Mouse (Mus musculus): ENCODE data around the gene Ttc23. TPM values are rescaled to one million over a fixed set of nuclear protein-coding genes. Genes with fewer than 3 reads are reported as not detected.

Ttc23 gene
- polyA plus RNA-seq, 1 experiment from 2014 or later: 7.5 TPM

GRCm38 (mm10) chr7:67759629-67759995 is 112.4 kb downstream of the Ttc23 start, which contains the start of gene Synm:
Gene Synm (minus strand): TSS chr7:67759742.
- ATAC-seq (replicated peaks): peak; percentile 93
- H3K27me3 ChIP-seq (replicated peaks): peaks cover 20% of the 10 kb centered on the region
- H3K9me3 ChIP-seq: no peaks in the 10 kb centered on the region
- no peaks in the 10 kb centered on the region for H3K36me3 ChIP-seq (replicated peaks)
- peak within 1 kb of the TSS; percentile 79 for H3K4me3 ChIP-seq
- H3K4me1 ChIP-seq: peaks cover 15% of the 10 kb centered on the region
- H3K9ac ChIP-seq: peak within 1 kb of the TSS; percentile 49
- peak within 1 kb of the TSS; percentile 74 for H3K27ac ChIP-seq
- peak within 1 kb of the TSS; percentile 89 for H3K4me2 ChIP-seq
- under 1% methylated on average over 36 of the region's 37 CpGs for WGBS

- Histone ChIP-seq H3K4me3 (no peak overlapping the region), H3K9ac (no peak overlapping the region), H3K4me1 (peaks cover 8% of the 10 kb centered on the region), H3K9me3 (no peaks in the 10 kb centered on the region), H3K4me2 (no peak overlapping the region), H3K36me3 (replicated peaks) (no peaks in the 10 kb centered on the region), H3K27ac (no peak overlapping the region), H3K27me3 (replicated peaks) (0 out of 2 replicates have a peak, but pooled peaks cover 5% of the 10 kb centered on the region)
- ATAC-seq (replicated peaks): no peak
- 70% methylated on average over 3 of the region's 3 CpGs for WGBS
Observed at GRCm38 (mm10) chr7:67763625-67764024, 116.4 kb downstream of the Ttc23 start.

DNA sequence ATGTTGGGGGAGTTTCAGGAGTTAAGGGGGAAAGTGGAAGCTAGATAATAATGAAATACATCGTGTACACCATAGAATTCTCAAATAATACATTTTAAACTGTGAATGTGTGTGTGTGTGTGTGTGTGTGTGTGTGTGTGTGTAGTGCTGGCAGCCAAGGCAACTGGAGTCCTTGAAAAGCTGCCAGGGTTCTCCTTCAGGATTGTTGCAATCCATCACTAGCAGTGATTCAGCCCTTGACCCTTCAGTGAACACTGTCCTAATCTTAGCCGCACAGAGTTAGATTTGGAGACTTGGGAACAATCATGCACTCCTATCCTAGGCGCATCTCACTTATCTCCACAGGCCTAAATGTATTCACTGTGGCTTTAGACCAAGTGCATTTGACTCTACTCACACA is 120.9 kb downstream of the Ttc23 start:
- WGBS: 83% methylated on average over 3 of the region's 3 CpGs
- no peak overlapping the region for H3K4me2 ChIP-seq
- no peaks in the 10 kb centered on the region for H3K27me3 ChIP-seq (replicated peaks)

GRCm38 (mm10) chr7:67769487-67769886 is 122.3 kb downstream of the Ttc23 start:
- 92% methylated on average over 5 of the region's 5 CpGs for WGBS
- no peak overlapping the region for H3K9ac ChIP-seq
- H3K9me3 ChIP-seq: no peaks in the 10 kb centered on the region
- ATAC-seq (replicated peaks): no peak
- H3K4me2 ChIP-seq: no peak overlapping the region
- no peak overlapping the region for H3K4me3 ChIP-seq
- no peaks in the 10 kb centered on the region for H3K4me1 ChIP-seq
- no peaks in the 10 kb centered on the region for H3K36me3 ChIP-seq (replicated peaks)
- no peak overlapping the region for H3K27ac ChIP-seq
- H3K27me3 ChIP-seq (replicated peaks): no peaks in the 10 kb centered on the region

More for the DNA sequence above, 120.9 kb downstream of the Ttc23 start:
- H3K9ac ChIP-seq: no peak overlapping the region
- no peak overlapping the region for H3K4me3 ChIP-seq
- H3K27ac ChIP-seq: no peak overlapping the region
- no peak for ATAC-seq (replicated peaks)
- H3K36me3 ChIP-seq (replicated peaks): no peaks in the 10 kb centered on the region
- no peaks in the 10 kb centered on the region for H3K9me3 ChIP-seq
- H3K4me1 ChIP-seq: no peaks in the 10 kb centered on the region

DNA sequence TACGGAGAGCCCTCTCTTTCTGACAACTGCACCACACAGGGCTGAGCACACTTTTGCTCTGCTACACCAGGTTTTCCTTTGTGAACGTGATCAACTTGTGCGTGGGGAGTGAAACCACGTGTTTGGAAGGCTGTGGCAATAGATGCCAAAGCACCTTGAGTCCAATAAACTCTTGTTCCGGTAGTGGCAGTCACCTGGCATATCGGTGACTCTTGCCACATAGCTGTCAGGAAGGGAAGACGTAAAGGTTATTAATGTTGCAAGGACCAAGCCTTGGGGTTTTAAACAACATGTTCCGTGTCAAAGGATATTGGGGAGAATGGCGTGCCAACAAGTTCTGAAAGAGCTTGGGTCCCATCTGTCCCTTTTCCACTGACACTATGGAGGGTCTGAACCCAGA is 125.0 kb downstream of the Ttc23 start:
- H3K4me1 ChIP-seq: no peaks in the 10 kb centered on the region
- ATAC-seq (replicated peaks): no peak
- no peak overlapping the region for H3K4me3 ChIP-seq
- H3K9me3 ChIP-seq: no peaks in the 10 kb centered on the region
- no peak overlapping the region for H3K27ac ChIP-seq
- H3K4me2 ChIP-seq: no peak overlapping the region
- WGBS: 93% methylated on average over 9 of the region's 9 CpGs
- no peak overlapping the region for H3K9ac ChIP-seq
- H3K27me3 ChIP-seq (replicated peaks): no peaks in the 10 kb centered on the region
- H3K36me3 ChIP-seq (replicated peaks): no peaks in the 10 kb centered on the region

- H3K4me1 ChIP-seq: no peaks in the 10 kb centered on the region
- H3K27ac ChIP-seq: no peak overlapping the region
- no peaks in the 10 kb centered on the region for H3K36me3 ChIP-seq (replicated peaks)
- H3K4me2 ChIP-seq: no peak overlapping the region
- H3K4me3 ChIP-seq: no peak overlapping the region
- no peak for ATAC-seq (replicated peaks)
- no peaks in the 10 kb centered on the region for H3K27me3 ChIP-seq (replicated peaks)
- 90% methylated on average over 3 of the region's 3 CpGs for WGBS
- no peaks in the 10 kb centered on the region for H3K9me3 ChIP-seq
- H3K9ac ChIP-seq: no peak overlapping the region
Observed at GRCm38 (mm10) chr7:67775623-67776022, 128.4 kb downstream of the Ttc23 start.

DNA sequence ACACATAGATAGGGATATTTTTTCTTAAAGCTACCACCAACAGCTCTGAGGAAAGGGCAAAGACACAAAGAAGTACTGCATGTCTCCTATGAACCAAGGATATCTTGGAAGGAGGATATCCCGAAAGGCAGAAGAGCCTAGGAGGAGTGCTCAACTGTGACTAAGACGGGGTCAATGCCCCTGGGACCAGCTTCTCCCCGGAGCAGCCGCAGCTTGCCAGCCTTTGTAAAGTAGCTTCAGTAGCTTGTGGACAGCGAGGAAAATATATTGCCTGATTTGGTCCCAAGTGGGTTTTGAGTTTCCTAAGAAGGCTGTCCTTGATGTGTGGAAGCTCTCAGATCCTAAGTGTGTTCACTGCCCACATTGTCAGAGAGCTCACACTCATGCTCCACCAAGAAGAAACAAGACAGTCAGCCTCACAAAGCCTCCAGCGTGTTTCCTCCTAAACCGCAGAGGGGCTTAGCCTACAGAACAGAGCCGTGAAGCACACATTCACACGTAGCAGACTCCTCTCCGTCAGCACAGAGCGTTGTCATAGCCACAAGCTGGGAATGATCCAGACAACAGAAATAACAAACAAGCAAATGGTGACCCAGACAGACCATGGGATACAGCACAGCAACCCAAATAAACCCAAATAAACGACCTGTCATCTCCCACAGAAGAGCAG is 129.6 kb downstream of the Ttc23 start:
- H3K27ac ChIP-seq: no peak overlapping the region
- H3K9me3 ChIP-seq: no peaks in the 10 kb centered on the region
- WGBS: 33% methylated on average over 12 of the region's 12 CpGs
- H3K4me3 ChIP-seq: no peak overlapping the region
- ATAC-seq (replicated peaks): no peak
- H3K36me3 ChIP-seq (replicated peaks): no peaks in the 10 kb centered on the region
- no peak overlapping the region for H3K9ac ChIP-seq
- no peak overlapping the region for H3K4me2 ChIP-seq
- no peaks in the 10 kb centered on the region for H3K27me3 ChIP-seq (replicated peaks)
- no peaks in the 10 kb centered on the region for H3K4me1 ChIP-seq

GRCm38 (mm10) chr7:67787861-67788260 is 140.7 kb downstream of the Ttc23 start:
- WGBS: 68% methylated on average over 2 of the region's 2 CpGs
- no peaks in the 10 kb centered on the region for H3K27me3 ChIP-seq (replicated peaks)
- no peak overlapping the region for H3K4me3 ChIP-seq
- no peak for ATAC-seq (replicated peaks)
- no peak overlapping the region for H3K9ac ChIP-seq
- no peaks in the 10 kb centered on the region for H3K36me3 ChIP-seq (replicated peaks)
- no peak overlapping the region for H3K4me2 ChIP-seq
- no peaks in the 10 kb centered on the region for H3K9me3 ChIP-seq
- H3K4me1 ChIP-seq: peaks cover 3% of the 10 kb centered on the region; the same call in 1 of the 2 replicates
- H3K27ac ChIP-seq: no peak overlapping the region

DNA sequence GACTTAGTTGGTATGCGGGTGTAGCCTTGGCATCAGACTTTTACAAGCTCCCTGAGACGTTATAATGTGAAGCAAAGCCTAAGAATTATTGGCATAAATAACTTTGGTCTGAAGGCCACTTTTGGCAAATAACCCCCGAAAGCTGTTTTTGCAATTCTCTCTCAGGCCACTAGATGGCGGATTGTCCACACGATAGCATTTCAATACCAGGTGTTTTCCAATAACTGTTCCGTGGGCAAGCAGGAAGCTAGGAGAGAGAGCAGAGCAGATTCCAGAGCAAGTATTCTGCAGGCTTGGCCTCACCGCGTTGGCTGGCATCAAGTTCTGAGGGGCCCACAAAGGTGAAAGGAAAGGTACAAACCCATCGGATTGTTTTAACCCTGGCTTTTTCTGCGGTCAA is 141.5 kb downstream of the Ttc23 start:
- H3K27me3 ChIP-seq (replicated peaks): no peaks in the 10 kb centered on the region
- no peak for ATAC-seq (replicated peaks)
- H3K4me3 ChIP-seq: no peak overlapping the region
- WGBS: 13% methylated on average over 10 of the region's 10 CpGs
- H3K4me1 ChIP-seq: peaks cover 3% of the 10 kb centered on the region; the same call in 1 of the 2 replicates
- H3K36me3 ChIP-seq (replicated peaks): no peaks in the 10 kb centered on the region
- H3K4me2 ChIP-seq: no peak overlapping the region
- no peak overlapping the region for H3K9ac ChIP-seq
- H3K9me3 ChIP-seq: no peaks in the 10 kb centered on the region
- no peak overlapping the region for H3K27ac ChIP-seq

DNA sequence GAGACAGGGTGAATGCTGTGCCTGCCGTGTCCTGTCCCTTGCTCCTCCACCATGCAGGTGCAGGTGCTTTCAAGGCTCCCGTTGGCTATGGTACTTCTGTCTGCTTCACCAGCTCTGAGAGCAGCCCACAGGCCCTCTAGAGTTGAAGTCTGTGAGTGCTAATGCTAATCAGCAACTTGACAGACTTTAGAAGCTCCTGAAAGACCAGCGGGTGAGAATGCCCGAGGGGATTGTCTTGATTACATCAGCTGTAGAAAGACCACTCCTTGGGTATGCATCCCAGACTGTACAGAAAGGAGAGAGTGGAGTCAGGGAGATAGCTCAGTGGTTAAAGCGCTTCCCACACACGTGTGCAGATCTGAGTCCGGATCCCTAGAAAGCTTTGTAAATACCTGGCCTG is 144.0 kb downstream of the Ttc23 start:
- no peak for ATAC-seq (replicated peaks)
- Histone ChIP-seq H3K4me1 (peaks cover 3% of the 10 kb centered on the region; the same call in 1 of the 2 replicates), H3K9ac (no peak overlapping the region), H3K27ac (no peak overlapping the region), H3K27me3 (replicated peaks) (no peaks in the 10 kb centered on the region), H3K4me2 (no peak overlapping the region), H3K36me3 (replicated peaks) (no peaks in the 10 kb centered on the region), H3K4me3 (no peak overlapping the region), H3K9me3 (no peaks in the 10 kb centered on the region)
- 53% methylated on average over 7 of the region's 7 CpGs for WGBS

DNA sequence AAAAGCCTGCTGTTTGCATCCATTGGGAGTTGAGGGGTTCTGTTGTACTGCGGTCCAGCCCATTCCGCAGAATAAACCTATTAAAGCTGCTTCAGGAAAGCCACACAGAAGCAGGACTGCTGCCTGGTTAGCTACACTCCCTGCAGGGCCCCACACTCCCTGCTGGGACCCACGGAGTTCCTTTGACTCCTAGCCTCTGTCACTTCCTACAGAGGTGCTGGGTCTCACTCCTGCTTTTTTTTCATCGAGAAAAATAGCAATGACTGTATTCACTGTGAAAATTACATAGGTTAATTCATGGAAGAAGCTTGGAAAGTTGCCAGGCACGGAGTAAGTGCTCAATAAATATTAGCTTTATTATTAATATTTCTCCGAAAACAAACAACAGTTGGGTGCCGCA is 146.2 kb downstream of the Ttc23 start:
- H3K9me3 ChIP-seq: no peaks in the 10 kb centered on the region
- H3K4me3 ChIP-seq: no peak overlapping the region
- H3K27me3 ChIP-seq (replicated peaks): no peaks in the 10 kb centered on the region
- no peak overlapping the region for H3K27ac ChIP-seq
- H3K36me3 ChIP-seq (replicated peaks): no peaks in the 10 kb centered on the region
- no peak overlapping the region for H3K4me2 ChIP-seq
- ATAC-seq (replicated peaks): no peak
- H3K9ac ChIP-seq: no peak overlapping the region
- WGBS: 74% methylated on average over 7 of the region's 7 CpGs
- H3K4me1 ChIP-seq: peaks cover 3% of the 10 kb centered on the region; the same call in 1 of the 2 replicates

DNA sequence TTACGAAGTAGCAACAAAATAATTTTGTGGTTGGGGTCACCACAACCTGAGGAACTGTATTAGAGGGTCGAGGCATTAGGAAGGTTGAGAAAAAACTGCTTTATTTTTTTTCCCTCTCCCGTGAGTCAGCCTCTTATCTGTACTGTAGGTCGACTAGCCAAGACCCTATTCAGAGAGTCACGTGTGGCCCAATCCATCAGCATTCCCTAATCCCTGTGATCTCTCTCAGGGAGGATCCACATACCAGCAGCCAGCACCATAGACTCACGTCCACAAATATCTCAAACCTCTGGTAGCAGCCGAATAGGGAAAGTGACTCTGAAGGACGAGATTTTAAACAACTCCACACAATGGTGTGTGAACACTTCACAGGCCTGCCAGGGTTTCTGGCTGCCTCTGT is 149.9 kb downstream of the Ttc23 start:
- Histone ChIP-seq H3K36me3 (replicated peaks) (no peaks in the 10 kb centered on the region), H3K27ac (no peak overlapping the region), H3K4me1 (no peaks in the 10 kb centered on the region), H3K9me3 (no peaks in the 10 kb centered on the region), H3K4me2 (no peak overlapping the region), H3K4me3 (no peak overlapping the region), H3K9ac (no peak overlapping the region), H3K27me3 (replicated peaks) (no peaks in the 10 kb centered on the region)
- 38% methylated on average over 8 of the region's 8 CpGs for WGBS
- ATAC-seq (replicated peaks): no peak

GRCm38 (mm10) chr7:67798476-67798875 is 151.3 kb downstream of the Ttc23 start:
- Histone ChIP-seq H3K27me3 (replicated peaks) (0 out of 2 replicates have a peak, but pooled peaks cover 7% of the 10 kb centered on the region), H3K9me3 (no peaks in the 10 kb centered on the region), H3K4me2 (no peak overlapping the region), H3K9ac (no peak overlapping the region), H3K4me1 (peaks cover 2% of the 10 kb centered on the region; the same call in 1 of the 2 replicates), H3K36me3 (replicated peaks) (no peaks in the 10 kb centered on the region), H3K4me3 (no peak overlapping the region), H3K27ac (no peak overlapping the region)
- WGBS: 89% methylated on average over 4 of the region's 4 CpGs
- ATAC-seq (replicated peaks): no peak

Measured in midbrain, embryonic 15.5 days (tissue).